Mouse (Mus musculus) layer of hippocampus, postnatal 25 days (tissue): ENCODE measurements at regions not wholly inside any gene's neighbourhood (a gene's known extent, or its start where the extent isn't known, plus 50 kb on each side); places are given as distances from the start of the nearest gene placed in this dataset.
"Not testable (repeated sequence)": the region's sequence is repeated elsewhere in the genome, so short reads cannot be mapped to it uniquely, and the experiment has no call there.

Source experiments
- DNase-seq, 2 experiments: peaks; one replicate each; pipeline ENCODE4 v3.0.0; 2022; ENCODE audit warnings: mixed read lengths in 2 of 2, low spot score in 1 of 2; ENCODE audit errors: extremely low spot score in 1 of 2

DNA sequence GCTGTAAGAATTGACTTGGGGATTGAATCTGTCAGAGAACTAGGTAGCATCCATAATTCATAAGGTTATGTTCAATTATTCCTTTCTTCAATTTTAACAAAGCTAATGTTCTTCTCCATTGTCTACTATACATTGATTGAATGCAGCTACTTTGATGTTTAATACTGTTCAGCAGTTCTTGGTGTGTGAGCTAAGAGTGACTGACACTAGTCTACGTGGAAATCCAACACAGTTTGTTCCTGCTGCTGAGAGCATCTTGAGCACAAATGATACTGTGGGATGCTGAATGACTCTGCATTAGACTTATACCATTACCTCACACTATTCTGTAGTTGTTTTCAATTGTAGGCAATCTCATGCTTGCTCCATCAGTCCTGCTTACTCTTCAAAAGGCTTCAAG is 249.4 kb upstream of the Akr1e1 start:
- no peak for DNase-seq

- DNase-seq = not testable (repeated sequence)
Observed at GRCm38 (mm10) chr13:4839481-4839880, 230.5 kb upstream of the Akr1e1 start.

DNA sequence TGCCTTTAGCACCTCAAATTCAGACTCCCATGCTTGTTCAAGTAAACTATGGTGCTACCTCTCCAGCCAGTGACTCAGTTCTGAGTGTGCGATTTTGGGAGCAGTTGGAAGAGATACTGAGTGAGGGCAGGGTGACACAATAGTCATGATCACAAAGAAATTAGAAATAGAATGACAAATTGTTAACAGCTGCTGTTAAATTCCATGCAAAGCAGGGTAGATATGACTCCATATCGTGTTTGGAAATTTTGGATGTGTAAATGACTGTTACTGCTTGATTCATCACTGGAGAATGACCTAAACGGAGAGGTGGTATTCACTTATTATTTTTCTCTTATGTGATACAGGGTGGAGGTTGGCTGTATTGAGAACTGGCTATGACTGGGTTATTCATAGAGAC is 217.8 kb upstream of the Akr1e1 start:
- DNase-seq = no peak

DNA sequence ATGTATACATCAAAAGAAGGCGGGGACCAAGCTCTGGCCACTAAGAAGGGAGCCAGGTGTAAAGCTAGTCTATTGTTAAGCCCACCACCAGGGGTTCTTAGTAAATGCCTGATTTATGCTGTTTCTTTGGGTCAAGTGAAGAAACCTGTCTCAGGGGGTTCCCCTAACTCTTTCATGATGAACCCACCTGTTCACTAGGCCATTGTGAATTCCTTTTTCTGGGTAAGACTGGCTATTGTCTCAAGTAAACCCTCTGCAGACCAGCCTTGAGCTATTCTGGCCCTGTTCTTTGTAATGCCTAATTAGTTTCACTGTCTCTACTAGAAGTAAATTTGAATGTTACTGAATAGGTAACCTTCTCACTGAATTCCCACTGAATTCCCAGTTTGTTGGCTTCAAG is 216.8 kb upstream of the Akr1e1 start:
- DNase-seq = not testable (repeated sequence)

DNA sequence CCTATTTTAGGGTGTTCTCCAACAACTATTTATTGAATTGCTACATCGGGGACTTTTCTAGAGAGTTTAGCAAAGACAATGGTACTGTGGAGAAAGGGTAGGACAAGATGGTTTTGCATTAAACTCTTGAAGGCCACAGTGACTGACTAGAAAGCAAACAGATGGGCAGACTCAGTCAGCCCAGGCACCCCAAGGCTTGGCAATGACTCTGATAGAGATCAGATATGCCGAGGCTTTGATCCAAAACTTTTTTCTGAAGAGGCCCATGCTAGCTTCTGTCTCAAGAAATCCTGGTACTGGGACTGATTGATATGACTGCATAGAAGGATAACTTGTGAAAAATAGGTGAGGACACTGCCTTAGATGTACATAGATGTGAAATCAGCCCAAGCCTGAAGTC is 197.9 kb upstream of the Akr1e1 start:
- DNase-seq = no peak

DNA sequence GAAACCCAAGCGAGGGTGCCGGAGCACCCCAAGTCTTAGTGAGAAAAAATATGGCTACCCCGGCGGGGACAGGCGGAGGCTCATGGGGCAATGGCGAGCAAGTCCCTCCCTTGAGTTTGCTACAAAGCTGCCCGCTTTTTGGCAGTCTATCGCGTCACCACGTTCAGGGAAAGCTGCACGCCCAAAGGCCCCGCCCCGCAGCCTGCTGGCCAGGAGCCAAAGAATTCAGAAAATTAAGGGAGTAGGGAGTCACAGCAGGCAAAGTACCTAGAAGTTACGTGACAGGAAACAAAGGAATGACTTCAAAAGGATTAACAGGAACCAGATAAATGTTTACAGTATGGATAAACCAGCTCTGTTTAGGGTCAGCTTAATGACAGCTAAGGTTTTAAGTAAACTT is 191.7 kb upstream of the Akr1e1 start:
- no peak for DNase-seq

DNA sequence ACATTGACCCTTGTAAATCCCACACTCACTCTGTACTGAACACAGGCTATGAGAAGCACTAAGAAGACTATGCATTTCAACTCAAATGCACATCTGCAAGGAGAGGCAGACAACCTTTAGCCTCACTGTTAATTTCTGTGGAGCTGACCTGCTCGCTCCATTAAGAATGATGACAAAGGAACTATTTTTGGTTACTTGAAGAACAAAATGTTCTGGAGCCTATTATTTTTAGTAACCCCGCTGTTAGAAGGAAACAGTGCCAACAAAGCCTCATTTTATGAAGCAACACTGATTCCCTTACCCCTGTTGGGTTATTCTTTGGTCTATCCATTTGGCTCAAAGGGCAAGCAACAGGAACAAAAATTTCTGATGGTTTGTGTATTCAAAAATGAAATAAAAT is 182.2 kb upstream of the Akr1e1 start:
- DNase-seq = no peak

- no peak for DNase-seq
Observed at GRCm38 (mm10) chr13:4790414-4790813, 181.4 kb upstream of the Akr1e1 start.

- DNase-seq = no peak
Observed at GRCm38 (mm10) chr13:4783290-4783689, 174.3 kb upstream of the Akr1e1 start.

DNA sequence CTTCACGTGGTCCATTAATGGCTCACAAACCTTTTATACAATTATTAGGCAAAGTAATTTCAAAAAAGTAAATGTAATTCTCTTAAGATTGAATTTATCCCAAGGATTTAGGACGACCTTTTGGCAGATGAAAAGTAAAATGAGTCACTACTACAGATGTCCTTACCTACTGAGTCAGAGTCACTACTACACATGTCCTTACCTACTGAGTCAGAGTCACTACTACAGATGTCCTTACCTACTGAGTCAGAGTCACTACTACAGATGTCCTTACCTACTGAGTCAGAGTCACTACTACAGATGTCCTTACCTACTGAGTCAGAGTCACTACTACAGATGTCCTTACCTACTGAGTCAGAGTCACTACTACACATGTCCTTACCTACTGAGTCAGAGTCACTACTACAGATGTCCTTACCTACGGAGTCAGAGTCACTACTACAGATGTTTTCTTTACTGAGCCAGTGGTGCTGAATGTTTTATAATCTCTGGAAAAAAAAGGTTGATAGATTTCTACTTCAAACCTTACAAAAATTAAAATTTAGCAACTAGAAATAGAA is 169.4 kb upstream of the Akr1e1 start:
- not testable (repeated sequence) for DNase-seq

GRCm38 (mm10) chr13:4776855-4777254 is 167.9 kb upstream of the Akr1e1 start:
- DNase-seq = peak in 1 of 2 experiments; percentile 42

DNA sequence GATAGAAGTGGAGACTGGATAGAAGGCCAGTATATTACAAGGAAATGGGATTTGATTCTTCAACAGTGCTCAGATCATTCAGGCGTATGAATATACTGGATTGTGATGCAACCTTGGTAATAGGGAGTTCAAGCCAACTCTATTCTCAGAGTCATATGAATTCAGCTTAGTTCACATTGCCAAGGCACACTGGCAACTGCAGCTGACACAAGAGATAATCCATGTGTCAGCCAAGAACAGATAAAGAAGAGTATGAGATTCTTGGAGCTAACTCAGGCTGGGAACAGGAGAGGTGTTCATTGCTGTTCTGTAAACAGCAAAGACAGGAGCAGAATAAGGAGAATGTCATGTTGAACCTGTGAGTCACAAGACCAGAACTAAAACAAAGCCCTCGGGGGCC is 163.3 kb upstream of the Akr1e1 start:
- no peak for DNase-seq

DNA sequence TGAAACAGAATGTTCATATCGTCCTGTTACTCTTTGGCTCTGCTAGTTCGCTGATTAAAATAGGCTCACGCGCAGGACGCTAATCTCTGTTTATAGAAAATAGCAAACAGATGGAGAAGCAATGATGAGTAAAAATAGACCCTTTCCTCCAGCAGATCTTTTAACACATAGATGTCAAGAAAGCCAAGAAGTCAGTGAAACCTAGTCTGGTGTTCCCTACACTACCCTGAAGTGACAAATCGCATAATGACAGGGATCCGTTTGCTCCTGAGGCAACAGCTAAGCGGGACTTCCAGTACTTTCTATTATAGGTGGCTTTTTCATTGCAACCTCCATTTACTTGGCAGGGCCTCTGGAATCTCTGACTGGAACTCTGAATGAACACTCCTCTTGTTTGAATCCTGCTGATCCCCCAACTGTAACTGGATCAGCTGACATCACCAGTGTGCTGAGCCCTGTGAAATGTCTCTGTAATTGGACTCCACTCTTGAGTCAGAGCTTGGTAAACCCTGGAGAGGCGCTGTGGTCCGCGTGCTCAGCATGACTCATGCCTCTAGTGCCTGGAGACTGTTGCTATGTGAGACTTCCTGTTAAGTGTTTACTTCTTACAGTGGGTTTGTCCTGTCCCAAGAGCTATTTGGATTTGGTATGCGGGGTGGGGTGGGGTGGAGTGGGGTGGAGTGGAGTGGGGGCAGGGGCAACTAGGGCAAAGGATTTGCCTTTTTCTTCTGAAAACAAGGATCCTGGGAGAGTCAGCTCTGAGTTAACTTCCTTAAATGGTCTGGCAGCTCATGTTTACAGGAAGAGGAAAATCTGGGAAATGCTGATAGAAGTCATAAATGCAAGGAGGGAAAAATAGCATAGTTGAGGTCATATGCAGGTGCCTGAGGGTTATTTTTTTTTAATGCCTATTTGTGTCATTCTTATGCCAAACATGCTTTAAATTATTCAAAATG is 162.4 kb upstream of the Akr1e1 start:
- peak; percentile 18 to 25 for DNase-seq

DNA sequence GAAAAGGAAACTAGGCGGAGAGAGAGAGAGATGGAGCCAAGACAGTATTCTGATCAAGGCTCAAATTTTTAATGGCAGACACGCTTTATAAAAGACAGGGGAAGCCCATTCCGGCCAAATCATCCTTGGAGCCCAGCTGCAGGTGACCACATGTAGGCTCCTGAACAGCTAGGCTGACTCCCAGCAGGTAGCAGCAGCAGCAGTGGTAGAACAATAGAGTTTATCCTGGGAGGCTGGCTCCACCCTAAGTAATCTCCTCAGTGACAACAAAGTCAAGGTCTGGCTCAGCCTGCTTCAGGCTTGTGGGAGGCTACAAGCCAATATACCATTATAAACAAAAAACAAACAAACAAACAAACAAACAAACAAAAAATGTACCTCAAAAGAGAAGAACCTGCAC is 151.0 kb upstream of the Akr1e1 start:
- no peak for DNase-seq

DNA sequence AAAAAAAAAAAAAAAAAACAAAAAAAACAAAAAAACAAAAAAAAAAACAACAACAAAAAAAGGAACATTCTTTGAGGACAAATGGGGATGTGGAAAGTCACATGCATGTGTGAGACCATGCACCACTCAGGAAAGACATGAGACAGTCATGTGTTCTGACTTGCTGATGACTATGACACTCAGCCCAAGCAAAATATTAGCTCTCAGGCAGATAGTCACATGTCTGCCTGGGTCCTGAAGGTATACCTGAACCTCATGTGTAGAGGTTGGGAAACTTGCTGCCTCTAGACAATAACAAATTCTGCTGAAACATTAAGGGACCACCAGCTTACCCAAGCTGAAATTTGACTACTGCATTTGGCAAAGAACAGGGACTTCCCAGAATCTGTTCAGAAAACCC is 147.6 kb upstream of the Akr1e1 start:
- no peak for DNase-seq

DNA sequence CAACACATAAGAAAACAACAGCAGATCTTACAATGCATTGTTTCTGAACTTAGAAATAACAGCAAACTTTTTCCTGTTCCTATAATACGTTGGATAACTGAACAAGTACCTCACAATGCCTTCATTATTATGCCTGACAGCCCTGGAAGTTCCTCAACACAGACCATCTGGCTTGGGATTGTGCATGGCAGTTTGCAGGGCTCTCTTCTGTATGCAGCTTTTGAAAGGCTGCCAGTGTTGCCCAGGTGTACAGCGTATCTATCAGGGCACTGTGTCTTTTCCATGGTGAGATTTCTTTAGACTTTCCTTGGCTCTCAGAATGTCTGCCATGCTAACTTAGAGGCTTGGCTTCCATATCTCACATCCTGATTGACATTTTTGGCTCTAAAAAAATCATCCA is 134.0 kb upstream of the Akr1e1 start:
- DNase-seq = no peak

DNA sequence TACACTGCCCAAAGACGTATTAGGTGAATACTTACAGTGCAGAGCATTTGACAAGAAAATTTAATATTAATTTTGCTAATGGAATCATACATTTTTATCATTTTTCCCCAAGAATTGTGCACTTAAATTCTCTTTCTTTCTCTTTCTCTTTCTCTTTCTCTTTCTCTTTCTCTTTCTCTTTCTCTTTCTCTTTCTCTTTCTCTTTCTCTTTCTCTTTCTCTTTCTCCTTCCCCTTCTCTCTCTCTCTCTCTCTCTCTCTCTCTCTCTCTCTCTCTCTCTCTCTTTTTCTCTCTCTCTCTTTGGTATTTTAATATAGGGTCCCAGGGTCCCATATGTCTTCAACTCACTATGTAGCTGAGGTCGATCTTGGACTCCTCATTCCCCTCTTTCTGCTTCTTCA is 107.3 kb upstream of the Akr1e1 start:
- not testable (repeated sequence) for DNase-seq

- DNase-seq = no peak
Observed at GRCm38 (mm10) chr13:4714724-4715123, 105.8 kb upstream of the Akr1e1 start.

GRCm38 (mm10) chr13:4712698-4713097 is 103.7 kb upstream of the Akr1e1 start:
- DNase-seq = no peak

DNA sequence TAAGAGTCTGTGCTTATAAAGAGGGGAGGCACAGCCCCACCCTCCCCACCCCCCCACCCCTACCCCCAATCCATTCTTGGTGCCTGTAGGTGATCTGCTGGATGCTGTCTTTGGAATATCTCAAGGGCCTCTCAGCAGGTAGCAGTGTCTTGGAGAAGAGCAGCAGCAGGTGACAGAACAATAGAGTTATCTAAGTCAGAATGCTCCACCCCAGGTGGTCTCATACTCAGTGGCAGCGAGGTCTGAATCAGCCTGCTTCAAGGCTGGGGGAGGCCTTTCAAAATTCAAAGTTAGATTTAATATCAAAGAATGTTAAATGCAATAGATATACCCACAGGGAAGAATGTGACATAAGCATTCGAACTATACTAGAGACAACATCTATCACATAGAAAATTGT is 90.6 kb upstream of the Akr1e1 start:
- DNase-seq = not testable (repeated sequence)

DNA sequence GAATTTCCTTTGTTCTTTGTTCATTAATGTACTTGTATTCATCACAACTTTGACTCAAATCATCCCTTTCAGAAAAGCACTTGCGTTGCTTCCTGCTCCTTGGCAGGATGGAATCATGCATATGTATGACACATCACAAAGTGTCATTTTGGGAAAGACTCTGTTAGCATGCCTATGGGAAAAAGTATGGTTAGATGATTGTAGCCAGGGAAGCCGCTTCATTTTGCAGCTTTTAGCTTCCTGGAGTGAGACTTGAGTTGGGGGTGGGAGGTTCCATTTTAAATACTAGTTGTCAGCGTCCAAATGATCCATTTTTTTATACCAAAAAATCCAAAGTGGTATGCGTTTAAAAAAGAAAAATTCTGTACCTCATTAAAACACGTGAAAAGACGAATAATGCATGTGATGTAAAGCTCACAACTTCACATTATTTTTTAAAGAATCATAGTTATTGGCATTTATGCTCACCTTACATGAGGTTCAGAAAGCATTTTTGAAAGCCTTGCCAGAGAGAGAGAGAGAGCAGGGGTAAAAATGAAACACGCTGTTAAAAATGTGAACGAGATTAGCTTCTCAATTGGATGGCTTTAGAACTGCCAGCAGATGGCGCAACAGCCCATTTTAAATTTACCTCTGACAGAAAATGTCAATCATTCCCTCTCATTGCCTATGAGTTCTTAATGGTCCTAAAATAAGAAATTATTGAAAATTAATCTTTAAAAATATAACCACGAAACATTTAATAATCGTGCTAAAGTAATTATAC is 57.6 kb upstream of the Akr1e1 start:
- DNase-seq = peak in 1 of 2 experiments; percentile 82
